Mouse (Mus musculus) embryonic fibroblast, embryonic 13.5 days (primary cell): ENCODE results near the gene Gli3. TPM values are rescaled to one million over a fixed set of nuclear protein-coding genes. Genes with fewer than 3 reads are reported as not detected.

Experiments
- H3K27ac ChIP-seq: 2 replicates; pipeline ENCODE4 v1.5.1; 2012; ENCODE audit warnings: low read length, control low read depth, inconsistent platforms; ENCODE audit not compliant: insufficient read depth
- H3K4me1 ChIP-seq: 2 replicates; pipeline ENCODE4 v1.6.1; 2011; ENCODE audit warnings: low read length; ENCODE audit not compliant: control insufficient read depth, insufficient read depth
- H3K4me3 ChIP-seq: 2 replicates; pipeline ENCODE4 v1.5.1; 2011; ENCODE audit warnings: mild to moderate bottlenecking, control low read depth, low read length; ENCODE audit not compliant: insufficient read depth
- CTCF ChIP-seq: IDR thresholded peaks from 2 replicates; pipeline ENCODE4 v1.5.1; 2011; ENCODE audit warnings: mild to moderate bottlenecking, control low read depth, low read length, moderate library complexity, borderline replicate concordance; ENCODE audit not compliant: insufficient read depth
- POLR2A ChIP-seq: IDR thresholded peaks from 2 replicates; pipeline ENCODE4 v1.6.1; 2011; ENCODE audit warnings: low read depth, mild to moderate bottlenecking, control low read depth, low read length, moderate library complexity
- polyA plus RNA-seq: library from polyadenylated mRNA; stranded (reverse); fragments of >200 nt; gene quantifications from 2 replicates; pipeline ENCODE4 v1.2.4, GENCODE M21; 2011; ENCODE audit warnings: low read depth; ENCODE audit not compliant: missing spikeins, insufficient read length

Gene Gli3
- polyA plus RNA-seq, 1 experiment, result 64.3 TPM

- Histone ChIP-seq H3K4me1 (peaks cover 8% of the 10 kb centered on the region), H3K27ac (no peak overlapping the region), H3K4me3 (no peak overlapping the region)
- TF ChIP-seq CTCF (no peak), POLR2A (no peak)
These were observed 23.2 kb downstream of the Gli3 start for GRCm38 (mm10) chr13:15486033-15486891.

- Histone ChIP-seq H3K27ac (no peak overlapping the region), H3K4me1 (peaks cover 8% of the 10 kb centered on the region), H3K4me3 (no peak overlapping the region)
- TF ChIP-seq CTCF (no peak), POLR2A (no peak)
These were observed 24.3 kb downstream of the Gli3 start for GRCm38 (mm10) chr13:15487334-15487733.

- Histone ChIP-seq H3K27ac (no peak overlapping the region), H3K4me1 (peaks cover 7% of the 10 kb centered on the region)
- TF ChIP-seq CTCF (no peak), POLR2A (no peak)
These were observed 25.0 kb downstream of the Gli3 start for GRCm38 (mm10) chr13:15488065-15488464.

GRCm38 (mm10) chr13:15495820-15496219, 32.8 kb downstream of the Gli3 start:
- no peak for TF ChIP-seq CTCF
- TF ChIP-seq POLR2A, result no peak
- H3K4me1 ChIP-seq, result peaks cover 7% of the 10 kb centered on the region; the same call in 1 of the 2 replicates
- no peak overlapping the region for H3K4me3 ChIP-seq
- no peak overlapping the region for H3K27ac ChIP-seq

More at GRCm38 (mm10) chr13:15488065-15488464, 25.0 kb downstream of the Gli3 start:
- H3K4me3 ChIP-seq, result no peak overlapping the region

- no peak overlapping the region for H3K4me3 ChIP-seq
- H3K4me1 ChIP-seq, result peaks cover 5% of the 10 kb centered on the region; the same call in 1 of the 2 replicates
- TF ChIP-seq CTCF (no peak), POLR2A (no peak)
- peak overlapping the region; percentile 42; the same call in 1 of the 2 replicates for H3K27ac ChIP-seq
These were observed 35.3 kb downstream of the Gli3 start for GRCm38 (mm10) chr13:15498338-15498737.

- H3K4me1 ChIP-seq, result peaks cover 26% of the 10 kb centered on the region
- peak overlapping the region; percentile 54; the same call in 1 of the 2 replicates for H3K27ac ChIP-seq
- no peak for TF ChIP-seq CTCF
- no peak for TF ChIP-seq POLR2A
- no peak overlapping the region for H3K4me3 ChIP-seq
These were observed 47.9 kb downstream of the Gli3 start for GRCm38 (mm10) chr13:15510925-15511324.

- TF ChIP-seq POLR2A (no peak), CTCF (no peak)
- Histone ChIP-seq H3K4me1 (peaks cover 26% of the 10 kb centered on the region), H3K27ac (peak overlapping the region; percentile 51; the same call in 1 of the 2 replicates), H3K4me3 (no peak overlapping the region)
These were observed 50.1 kb downstream of the Gli3 start for GRCm38 (mm10) chr13:15513114-15513513.

- TF ChIP-seq CTCF (no peak), POLR2A (no peak)
- Histone ChIP-seq H3K27ac (peak overlapping the region; percentile 92), H3K4me3 (no peak overlapping the region), H3K4me1 (peaks cover 26% of the 10 kb centered on the region)
These were observed 51.0 kb downstream of the Gli3 start for GRCm38 (mm10) chr13:15514082-15514481.

- no peak overlapping the region for H3K4me3 ChIP-seq
- TF ChIP-seq POLR2A (no peak), CTCF (no peak)
- no peak overlapping the region for H3K27ac ChIP-seq
- peaks cover 17% of the 10 kb centered on the region for H3K4me1 ChIP-seq
These were observed 54.2 kb downstream of the Gli3 start for GRCm38 (mm10) chr13:15517048-15517760.
